Mouse (Mus musculus) E14TG2a.4 (cell line): ENCODE data around the gene Acsbg2.
A peak's percentile ranks its signal among the peaks of the same experiment; 100 is the strongest.

Experiments used
- H3K27me3 ChIP-seq: 2 replicates; pipeline ENCODE4 v1.6.1; 2014; ENCODE audit warnings: low read length, control low read depth; ENCODE audit not compliant: insufficient read depth
- H3K36me3 ChIP-seq: 2 replicates; pipeline ENCODE4 v1.6.1; 2014; ENCODE audit warnings: low read length, control low read depth; ENCODE audit not compliant: insufficient read depth
- H3K4me1 ChIP-seq: replicated peaks from 2 replicates; pipeline ENCODE4 v1.6.1; 2014; ENCODE audit warnings: low read depth, low read length, control low read depth
- H3K4me3 ChIP-seq: replicated peaks from 2 replicates; pipeline ENCODE4 v1.5.1; 2014; ENCODE audit warnings: mild to moderate bottlenecking, low read length
- H3K9me3 ChIP-seq: 2 replicates; pipeline ENCODE4 v1.6.1; 2014; ENCODE audit warnings: low read length, control low read depth
- CTCF ChIP-seq: conservative IDR thresholded peaks from 2 replicates; pipeline ENCODE4 v1.5.1; 2014; ENCODE audit warnings: low read length
- NANOG ChIP-seq: IDR thresholded peaks from 2 replicates; pipeline ENCODE4 v1.6.1; 2014; ENCODE audit warnings: borderline replicate concordance, low read length, mixed read lengths
- POU5F1 ChIP-seq: IDR thresholded peaks from 2 replicates; pipeline ENCODE4 v1.6.1; 2014; ENCODE audit warnings: low read length, borderline replicate concordance

The Acsbg2 gene

GRCm38 (mm10) chr17:56810245-56810644, 64.0 kb downstream of the Acsbg2 start:
- Histone ChIP-seq H3K9me3 (no peaks in the 10 kb centered on the region), H3K4me3 (no peak overlapping the region), H3K27me3 (no peaks in the 10 kb centered on the region), H3K4me1 (peaks cover 62% of the 10 kb centered on the region), H3K36me3 (peaks cover 72% of the 10 kb centered on the region)
- TF ChIP-seq POU5F1 (no peak), CTCF (no peak), NANOG (no peak)

GRCm38 (mm10) chr17:56808518-56808917, 65.7 kb downstream of the Acsbg2 start:
- Histone ChIP-seq H3K27me3 (no peaks in the 10 kb centered on the region), H3K4me1 (peaks cover 46% of the 10 kb centered on the region), H3K9me3 (no peaks in the 10 kb centered on the region), H3K36me3 (peaks cover 83% of the 10 kb centered on the region), H3K4me3 (no peak overlapping the region)
- TF ChIP-seq CTCF (peak; percentile 77), NANOG (no peak)

GRCm38 (mm10) chr17:56805784-56806183, 68.5 kb downstream of the Acsbg2 start:
- H3K4me1 ChIP-seq: peaks cover 34% of the 10 kb centered on the region
- H3K4me3 ChIP-seq: no peak overlapping the region
- H3K27me3 ChIP-seq: no peaks in the 10 kb centered on the region
- no peaks in the 10 kb centered on the region for H3K9me3 ChIP-seq
- TF ChIP-seq POU5F1 (no peak), CTCF (0 out of 2 replicates have a peak, but pooled peaks have one; percentile 6), NANOG (no peak)
- peaks cover 91% of the 10 kb centered on the region for H3K36me3 ChIP-seq

GRCm38 (mm10) chr17:56804952-56805351, 69.3 kb downstream of the Acsbg2 start:
- peaks cover 34% of the 10 kb centered on the region for H3K4me1 ChIP-seq
- H3K4me3 ChIP-seq: no peak overlapping the region
- TF ChIP-seq POU5F1 (no peak), NANOG (no peak), CTCF (no peak)
- no peaks in the 10 kb centered on the region for H3K27me3 ChIP-seq
- no peaks in the 10 kb centered on the region for H3K9me3 ChIP-seq
- peaks cover 91% of the 10 kb centered on the region for H3K36me3 ChIP-seq

GRCm38 (mm10) chr17:56802065-56802464, 72.2 kb downstream of the Acsbg2 start:
- Histone ChIP-seq H3K9me3 (no peaks in the 10 kb centered on the region), H3K4me1 (peaks cover 34% of the 10 kb centered on the region)

GRCm38 (mm10) chr17:56799276-56799675, 75.0 kb downstream of the Acsbg2 start:
- TF ChIP-seq POU5F1 (no peak), CTCF (no peak)
- H3K9me3 ChIP-seq: no peaks in the 10 kb centered on the region
- H3K27me3 ChIP-seq: no peaks in the 10 kb centered on the region

More at GRCm38 (mm10) chr17:56802065-56802464, 72.2 kb downstream of the Acsbg2 start:
- TF ChIP-seq CTCF: no peak
- TF ChIP-seq NANOG: no peak
- TF ChIP-seq POU5F1: no peak
- peaks cover 93% of the 10 kb centered on the region for H3K36me3 ChIP-seq
- H3K27me3 ChIP-seq: no peaks in the 10 kb centered on the region
- H3K4me3 ChIP-seq: no peak overlapping the region

GRCm38 (mm10) chr17:56793614-56794319, 80.5 kb downstream of the Acsbg2 start:
- Histone ChIP-seq H3K4me1 (peaks cover 5% of the 10 kb centered on the region), H3K27me3 (no peaks in the 10 kb centered on the region), H3K4me3 (no peak overlapping the region), H3K36me3 (peaks cover 67% of the 10 kb centered on the region), H3K9me3 (no peaks in the 10 kb centered on the region)
- TF ChIP-seq NANOG (no peak), CTCF (no peak), POU5F1 (no peak)

More at GRCm38 (mm10) chr17:56799276-56799675, 75.0 kb downstream of the Acsbg2 start:
- H3K4me3 ChIP-seq: no peak overlapping the region
- H3K4me1 ChIP-seq: peaks cover 34% of the 10 kb centered on the region
- H3K36me3 ChIP-seq: peaks cover 75% of the 10 kb centered on the region
